Mouse (Mus musculus) kidney, adult 2 months (tissue): Measurements from ENCODE around the gene Plcb1. TPM values are rescaled to one million over a fixed set of nuclear protein-coding genes. Genes with fewer than 3 reads are reported as not detected.

Experiments
- DNase-seq: peaks from one replicate; pipeline ENCODE4 v3.0.0; 2021
- H3K27ac ChIP-seq: fragments of 200-500 bp; 2 replicates; pipeline ENCODE4 v1.5.1; 2012; ENCODE audit warnings: low read depth, low read length, control low read depth, inconsistent platforms; ENCODE audit not compliant: insufficient read depth
- H3K27me3 ChIP-seq: fragments of 200-500 bp; replicated peaks from 2 replicates; pipeline ENCODE4 v1.6.1; 2012; ENCODE audit warnings: mild to moderate bottlenecking, moderate library complexity, low read length, inconsistent platforms; ENCODE audit not compliant: control insufficient read depth, insufficient read depth
- H3K36me3 ChIP-seq: fragments of 200-500 bp; 2 replicates; pipeline ENCODE4 v1.6.1; 2012; ENCODE audit warnings: mild to moderate bottlenecking, moderate library complexity, low read length, inconsistent platforms; ENCODE audit not compliant: control insufficient read depth, insufficient read depth
- H3K4me1 ChIP-seq: fragments of 200-500 bp; 2 replicates; pipeline ENCODE4 v1.6.1; 2011; ENCODE audit warnings: low read length; ENCODE audit not compliant: control insufficient read depth, insufficient read depth
- H3K4me3 ChIP-seq: fragments of 200-500 bp; 2 replicates; pipeline ENCODE4 v1.5.1; 2011; ENCODE audit warnings: mild to moderate bottlenecking, low read depth, low read length, control low read depth; ENCODE audit not compliant: insufficient read depth
- CTCF ChIP-seq: fragments of 200-500 bp; conservative IDR thresholded peaks from 2 replicates; pipeline ENCODE4 v1.5.1; 2011; ENCODE audit warnings: low read depth, mild to moderate bottlenecking, control low read depth, low read length, moderate library complexity, mixed read lengths; ENCODE audit not compliant: insufficient read depth, insufficient read length
- POLR2A ChIP-seq: fragments of 200-500 bp; IDR thresholded peaks from one replicate; pipeline ENCODE4 v1.6.1; 2011; ENCODE audit warnings: low read depth, low read length, control low read depth
- WGBS: fragments of 180-500 bp; shearing (Covaris S2); methylation state at CpG from one replicate; pipeline ENCODE4 v1.1.7; 2018; 5-methylcytosine and 5-hydroxymethylcytosine counted together
- polyA plus RNA-seq: library from polyadenylated mRNA; depleted of rRNA; stranded (reverse); fragments of >200 nt; gene quantifications from 2 replicates; pipeline ENCODE4 v1.2.3, GENCODE M21; 2012

Plcb1 gene
- polyA plus RNA-seq, 1 experiment: 5.0 TPM

DNA sequence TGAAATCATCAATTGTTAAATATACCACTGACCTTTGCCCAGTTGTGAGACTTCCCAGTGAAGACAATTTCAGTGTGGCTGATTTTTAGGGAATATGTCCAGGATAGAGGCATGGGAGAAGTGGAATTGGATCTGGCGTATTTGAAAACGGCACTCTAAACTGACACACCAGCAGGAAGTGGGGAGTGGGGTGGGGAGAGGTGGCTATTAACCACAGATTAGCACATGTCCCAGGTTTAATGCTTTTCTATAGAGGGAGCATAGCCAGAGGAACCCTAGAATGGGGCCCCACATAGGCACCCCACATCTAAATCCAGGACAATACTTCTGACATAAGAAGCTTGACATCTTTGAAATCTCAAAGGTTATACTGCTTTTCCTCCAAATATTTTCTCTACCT is 699.4 kb downstream of the Plcb1 start:
- Histone ChIP-seq H3K36me3 (no peaks in the 10 kb centered on the region), H3K27me3 (no peaks in the 10 kb centered on the region; the same call in 1 of the 2 replicates), H3K27ac (no peak overlapping the region), H3K4me3 (no peak overlapping the region), H3K4me1 (no peaks in the 10 kb centered on the region)
- 78% methylated on average over 2 of the region's 2 CpGs for WGBS
- DNase-seq: no peak
- no peak for TF ChIP-seq POLR2A
- no peak for TF ChIP-seq CTCF

DNA sequence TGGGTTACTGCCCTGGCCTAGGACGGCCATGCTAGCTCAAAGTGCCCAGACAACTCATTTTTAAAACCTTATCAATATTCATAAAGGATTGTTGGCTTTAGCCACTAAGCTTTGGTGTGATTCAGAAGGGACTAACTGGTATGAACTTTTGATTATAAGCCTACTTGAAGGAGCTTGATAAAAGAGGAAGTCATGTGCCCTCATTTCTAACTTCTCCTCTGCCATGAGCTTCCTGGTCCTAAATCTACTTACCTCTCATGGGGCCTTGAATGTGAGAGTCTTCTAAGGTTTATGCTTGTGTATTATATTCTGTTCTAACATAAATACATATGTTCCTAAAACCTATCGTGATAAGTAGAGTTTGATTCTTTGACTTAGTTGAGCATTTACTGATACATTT is 702.4 kb downstream of the Plcb1 start:
- no peaks in the 10 kb centered on the region for H3K4me1 ChIP-seq
- TF ChIP-seq POLR2A (no peak), CTCF (no peak)
- no peak overlapping the region for H3K4me3 ChIP-seq
- 88% methylated on average over 2 of the region's 2 CpGs for WGBS
- no peaks in the 10 kb centered on the region for H3K36me3 ChIP-seq
- no peak for DNase-seq
- H3K27ac ChIP-seq: no peak overlapping the region
- H3K27me3 ChIP-seq: no peaks in the 10 kb centered on the region; the same call in 1 of the 2 replicates

DNA sequence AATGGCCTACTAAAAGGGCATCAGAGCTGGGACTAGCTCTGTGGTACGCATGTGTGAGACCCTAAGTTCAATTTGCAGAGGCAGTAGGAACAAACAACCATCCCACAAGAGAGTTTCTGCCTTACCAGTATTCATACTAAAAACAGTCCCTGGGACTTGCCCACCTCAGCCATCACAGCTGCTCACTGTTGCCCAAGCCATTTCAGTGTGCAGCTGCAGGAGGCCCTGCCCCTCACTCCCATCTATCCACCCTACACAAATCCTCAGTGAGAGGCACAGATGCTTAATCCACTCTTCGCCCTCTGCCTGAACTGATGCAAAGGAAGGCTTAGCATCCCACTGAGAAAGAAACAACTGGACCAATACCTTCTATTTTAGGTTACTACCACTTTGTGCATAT is 703.3 kb downstream of the Plcb1 start:
- Histone ChIP-seq H3K4me3 (no peak overlapping the region), H3K27ac (no peak overlapping the region), H3K27me3 (no peaks in the 10 kb centered on the region; the same call in 1 of the 2 replicates), H3K4me1 (no peaks in the 10 kb centered on the region), H3K36me3 (no peaks in the 10 kb centered on the region)
- 93% methylated on average over 2 of the region's 2 CpGs for WGBS
- TF ChIP-seq POLR2A (no peak), CTCF (no peak)
- no peak for DNase-seq

DNA sequence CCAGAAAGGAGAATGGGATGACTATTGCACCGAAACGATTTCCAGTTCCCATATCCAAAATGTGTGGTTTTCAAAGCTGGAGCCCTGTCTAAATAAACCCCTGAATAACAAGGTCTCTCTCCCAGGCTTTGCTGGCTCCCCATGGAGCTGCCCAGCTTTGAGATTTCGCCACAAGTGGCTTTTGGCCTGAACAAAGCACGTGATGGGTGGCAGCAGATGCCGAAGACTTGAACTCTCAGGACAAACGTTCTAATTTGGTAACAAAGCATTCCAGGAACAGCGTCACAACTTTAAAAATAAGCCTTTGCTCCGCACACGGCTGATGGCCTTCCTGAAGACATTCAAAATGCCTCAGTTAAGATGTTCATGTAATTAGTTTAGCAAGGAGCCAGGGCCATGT is 706.9 kb downstream of the Plcb1 start:
- no peak for DNase-seq
- no peak overlapping the region for H3K4me3 ChIP-seq
- TF ChIP-seq POLR2A: no peak
- no peak for TF ChIP-seq CTCF
- H3K4me1 ChIP-seq: no peaks in the 10 kb centered on the region
- no peaks in the 10 kb centered on the region for H3K27me3 ChIP-seq
- 86% methylated on average over 9 of the region's 9 CpGs for WGBS
- no peak overlapping the region for H3K27ac ChIP-seq
- H3K36me3 ChIP-seq: no peaks in the 10 kb centered on the region

DNA sequence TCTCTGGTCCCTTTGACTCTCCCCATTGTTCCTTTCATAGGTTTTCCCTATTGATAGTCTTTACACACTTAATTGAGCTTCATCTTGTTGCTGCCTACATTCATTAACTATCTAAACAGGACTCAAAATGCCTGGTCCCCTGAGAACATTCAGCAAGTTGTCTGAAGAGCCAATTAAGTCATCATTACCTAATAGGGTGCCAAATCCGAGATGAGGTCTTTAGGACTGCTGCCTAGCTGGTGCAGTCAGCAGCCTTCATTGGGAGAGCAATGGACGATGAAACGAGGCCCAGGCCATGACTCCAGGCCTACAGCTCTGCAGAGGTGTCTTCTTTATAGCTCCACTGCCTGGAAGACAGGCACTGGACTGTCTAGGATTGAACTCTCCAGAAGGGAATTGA is 710.7 kb downstream of the Plcb1 start:
- no peaks in the 10 kb centered on the region for H3K4me1 ChIP-seq
- 26% methylated on average over 3 of the region's 3 CpGs for WGBS
- DNase-seq: no peak
- no peak overlapping the region for H3K27ac ChIP-seq
- no peak for TF ChIP-seq CTCF
- TF ChIP-seq POLR2A: no peak
- H3K4me3 ChIP-seq: no peak overlapping the region
- H3K36me3 ChIP-seq: no peaks in the 10 kb centered on the region
- H3K27me3 ChIP-seq: no peaks in the 10 kb centered on the region

DNA sequence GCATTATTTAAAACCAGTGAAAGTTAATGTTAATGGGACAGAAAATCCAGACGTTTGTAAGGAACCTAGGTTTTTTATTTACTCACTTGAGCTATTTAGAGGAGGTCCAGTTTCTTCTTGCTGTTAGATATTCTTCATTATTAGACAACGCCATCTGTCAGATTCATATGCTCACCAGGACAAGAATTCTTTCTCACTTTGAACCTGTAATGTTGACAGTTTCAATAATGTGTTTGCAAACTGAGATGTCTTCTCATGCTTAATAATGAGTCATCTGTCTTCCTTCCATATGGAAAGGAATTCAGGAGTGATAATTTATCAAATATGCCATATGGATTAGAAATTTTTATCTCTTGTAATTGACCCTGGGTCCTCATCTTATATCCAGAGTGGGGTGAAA is 711.4 kb downstream of the Plcb1 start:
- DNase-seq: no peak
- WGBS: 71% methylated on average over 2 of the region's 2 CpGs
- TF ChIP-seq CTCF (no peak), POLR2A (no peak)
- no peaks in the 10 kb centered on the region for H3K27me3 ChIP-seq
- no peak overlapping the region for H3K4me3 ChIP-seq
- H3K4me1 ChIP-seq: no peaks in the 10 kb centered on the region
- no peak overlapping the region for H3K27ac ChIP-seq
- H3K36me3 ChIP-seq: no peaks in the 10 kb centered on the region

DNA sequence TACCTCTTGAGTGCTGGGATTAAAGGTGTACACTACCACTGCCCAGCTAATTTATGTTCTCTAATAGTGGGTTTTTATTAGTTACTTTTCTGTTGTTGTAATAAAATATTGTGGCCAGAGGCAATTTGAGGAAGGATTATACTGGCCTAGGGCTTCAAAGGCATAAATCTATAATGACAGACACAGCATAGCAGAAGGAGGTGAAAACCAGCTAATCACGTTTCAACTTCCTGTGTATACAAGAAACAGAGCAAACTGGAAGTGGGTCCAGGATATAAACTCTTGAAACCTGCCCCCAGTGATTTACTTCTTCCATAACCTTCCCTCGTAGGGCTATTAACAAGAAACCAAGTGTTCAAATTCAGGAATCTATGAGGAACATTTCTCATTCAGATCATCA is 715.0 kb downstream of the Plcb1 start:
- H3K4me1 ChIP-seq: no peaks in the 10 kb centered on the region
- WGBS: 27% methylated on average over 2 of the region's 2 CpGs
- DNase-seq: no peak
- H3K27ac ChIP-seq: no peak overlapping the region
- H3K27me3 ChIP-seq: no peaks in the 10 kb centered on the region
- TF ChIP-seq CTCF (no peak), POLR2A (no peak)
- H3K36me3 ChIP-seq: no peaks in the 10 kb centered on the region
- H3K4me3 ChIP-seq: no peak overlapping the region

DNA sequence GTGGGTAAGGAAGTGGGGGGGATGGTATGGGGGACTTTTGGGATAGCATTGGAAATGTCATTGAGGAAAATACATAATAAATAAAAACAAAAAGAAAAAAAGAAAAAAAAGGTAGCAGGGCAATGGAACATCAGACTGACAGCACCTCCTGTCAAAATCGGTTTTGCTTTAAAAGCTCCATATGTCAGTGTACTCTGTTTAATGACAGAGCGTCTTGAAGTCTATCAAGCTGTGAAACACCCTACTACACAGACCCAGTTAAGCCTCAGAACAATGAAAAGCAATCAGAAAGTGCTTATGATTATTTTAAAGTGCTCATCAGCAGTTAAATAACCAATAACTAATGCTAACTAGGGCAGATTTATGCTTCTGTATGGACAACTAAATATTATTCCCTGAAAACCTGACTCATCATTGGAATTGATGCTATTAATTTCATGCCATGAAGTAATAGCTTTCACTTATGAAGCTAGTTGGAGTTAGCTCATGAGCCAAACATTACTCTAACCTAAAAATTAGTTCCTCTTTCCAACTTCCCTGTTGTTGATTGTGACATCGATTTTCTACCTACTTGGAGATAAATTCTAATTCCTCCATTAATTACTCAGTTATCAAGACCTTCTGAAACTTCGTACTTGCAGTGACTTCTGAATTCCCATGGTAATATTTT is 717.6 kb downstream of the Plcb1 start:
- 87% methylated on average over 4 of the region's 4 CpGs for WGBS
- DNase-seq: no peak
- Histone ChIP-seq H3K4me3 (no peak overlapping the region), H3K27ac (no peak overlapping the region), H3K4me1 (no peaks in the 10 kb centered on the region), H3K36me3 (no peaks in the 10 kb centered on the region), H3K27me3 (no peaks in the 10 kb centered on the region)
- TF ChIP-seq POLR2A (no peak), CTCF (no peak)
